Mouse (Mus musculus) bone marrow macrophage, adult 2 months (primary cell): ENCODE results near the gene B4galnt1.

ENCODE experiments used
- CTCF ChIP-seq: IDR thresholded peaks from 2 replicates; pipeline ENCODE4 v1.5.1; 2012; ENCODE audit warnings: low read depth, mild to moderate bottlenecking, low read length, moderate library complexity
- POLR2A ChIP-seq: IDR thresholded peaks from 2 replicates; pipeline ENCODE4 v1.6.1; 2012; ENCODE audit warnings: mild to moderate bottlenecking, low read depth, low read length, borderline replicate concordance

GRCm38 (mm10) chr10:127129431-127129830 is 35.6 kb upstream of the B4galnt1 start:
- TF ChIP-seq POLR2A = no peak
- TF ChIP-seq CTCF = no peak
